Mouse (Mus musculus) forebrain, embryonic 14.5 days (tissue): ENCODE measurements at regions not wholly inside any gene's neighbourhood (a gene's known extent, or its start where the extent isn't known, plus 50 kb on each side); places are given as distances from the start of the nearest gene placed in this dataset.

ENCODE experiments used
- ATAC-seq: fragments of 200-750 bp; cut with Nextera tagmentation; 2 replicates; pipeline ENCODE4 v1.8.0; 2017; ENCODE audit warnings: mild to moderate bottlenecking, moderate library complexity
- DNase-seq: peaks from one replicate; pipeline ENCODE4 v3.0.0-alpha.2; 2015; ENCODE audit warnings: low spot score
- H3K27ac ChIP-seq: fragments of 300-500 bp; sonication (generic); 2 replicates; pipeline ENCODE4 v1.5.1; 2014; ENCODE audit warnings: low read depth, mild to moderate bottlenecking, control low read depth, low read length, moderate library complexity
- H3K27me3 ChIP-seq: fragments of 300-500 bp; sonication (generic); replicated peaks from 2 replicates; pipeline ENCODE4 v1.6.1; 2014; ENCODE audit warnings: low read length, control low read depth, mixed read lengths; ENCODE audit not compliant: control insufficient read depth, insufficient read depth
- H3K36me3 ChIP-seq: fragments of 300-500 bp; sonication (generic); 2 replicates; pipeline ENCODE4 v1.6.1; 2014; ENCODE audit warnings: low read length, control low read depth; ENCODE audit not compliant: control insufficient read depth, insufficient read depth
- H3K4me1 ChIP-seq: fragments of 300-500 bp; sonication (generic); 2 replicates; pipeline ENCODE4 v1.6.1; 2014; ENCODE audit warnings: antibody characterized with exemption, low read length, control low read depth; ENCODE audit not compliant: control insufficient read depth, insufficient read depth
- H3K4me2 ChIP-seq: fragments of 300-500 bp; sonication (generic); 2 replicates; pipeline ENCODE4 v1.6.1; 2014; ENCODE audit warnings: mild to moderate bottlenecking, control low read depth, low read length
- H3K4me3 ChIP-seq: fragments of 300-500 bp; sonication (generic); 2 replicates; pipeline ENCODE4 v1.5.1; 2014; ENCODE audit warnings: low read depth, low read length, control low read depth
- H3K9ac ChIP-seq: fragments of 300-500 bp; sonication (generic); 2 replicates; pipeline ENCODE4 v1.6.1; 2014; ENCODE audit warnings: mild to moderate bottlenecking, low read length, control low read depth, moderate library complexity
- H3K9me3 ChIP-seq: fragments of 300-500 bp; sonication (generic); replicated peaks from 2 replicates; pipeline ENCODE4 v1.6.1; 2016; ENCODE audit warnings: low read length, control low read depth, mixed read lengths; ENCODE audit not compliant: control insufficient read depth
- WGBS: fragments of 180-500 bp; shearing (Covaris S2); extraction: QIAGEN DNeasy Blood & Tissue Kit; methylation state at CpG from one replicate; pipeline ENCODE4 v1.1.7; 2014; 5-methylcytosine and 5-hydroxymethylcytosine counted together

- 86% methylated on average over 8 of the region's 8 CpGs for WGBS
- no peaks in the 10 kb centered on the region for H3K27me3 ChIP-seq
- H3K9me3 ChIP-seq: no peaks in the 10 kb centered on the region
- H3K27ac ChIP-seq: no peak overlapping the region
- H3K4me1 ChIP-seq: 0 out of 2 replicates have a peak, but pooled peaks cover 3% of the 10 kb centered on the region
- H3K4me3 ChIP-seq: no peak overlapping the region
- no peak for ATAC-seq
- H3K4me2 ChIP-seq: no peak overlapping the region
- H3K9ac ChIP-seq: no peak overlapping the region
- H3K36me3 ChIP-seq: no peaks in the 10 kb centered on the region
- DNase-seq: peak; percentile 46
These were observed 53.9 kb upstream of the Slc44a1 start for GRCm38 (mm10) chr4:53386309-53386708.

- 30% methylated on average over 6 of the region's 6 CpGs for WGBS
- Histone ChIP-seq H3K4me2 (no peak overlapping the region), H3K27me3 (no peaks in the 10 kb centered on the region), H3K9me3 (no peaks in the 10 kb centered on the region), H3K36me3 (no peaks in the 10 kb centered on the region), H3K9ac (no peak overlapping the region), H3K4me3 (no peak overlapping the region), H3K27ac (no peak overlapping the region), H3K4me1 (0 out of 2 replicates have a peak, but pooled peaks cover 4% of the 10 kb centered on the region)
- ATAC-seq: peak; percentile 77
- peak; percentile 91 for DNase-seq
These were observed 55.5 kb upstream of the Slc44a1 start for GRCm38 (mm10) chr4:53384761-53385160.

GRCm38 (mm10) chr4:53384104-53384503, 56.1 kb upstream of the Slc44a1 start:
- WGBS: 72% methylated on average over 6 of the region's 6 CpGs
- no peaks in the 10 kb centered on the region for H3K9me3 ChIP-seq

GRCm38 (mm10) chr4:53382012-53382411, 58.2 kb upstream of the Slc44a1 start:
- Histone ChIP-seq H3K9me3 (no peaks in the 10 kb centered on the region), H3K9ac (no peak overlapping the region), H3K27me3 (no peaks in the 10 kb centered on the region), H3K4me2 (no peak overlapping the region), H3K36me3 (no peaks in the 10 kb centered on the region), H3K4me1 (0 out of 2 replicates have a peak, but pooled peaks cover 4% of the 10 kb centered on the region), H3K27ac (no peak overlapping the region), H3K4me3 (no peak overlapping the region)
- no peak for DNase-seq
- ATAC-seq: no peak
- 62% methylated on average over 4 of the region's 4 CpGs for WGBS

More at GRCm38 (mm10) chr4:53384104-53384503, 56.1 kb upstream of the Slc44a1 start:
- no peak overlapping the region for H3K4me3 ChIP-seq
- no peak overlapping the region for H3K9ac ChIP-seq
- H3K27me3 ChIP-seq: no peaks in the 10 kb centered on the region
- ATAC-seq: no peak
- no peak overlapping the region for H3K4me2 ChIP-seq
- no peak for DNase-seq
- 0 out of 2 replicates have a peak, but pooled peaks cover 4% of the 10 kb centered on the region for H3K4me1 ChIP-seq
- no peak overlapping the region for H3K27ac ChIP-seq
- H3K36me3 ChIP-seq: no peaks in the 10 kb centered on the region

GRCm38 (mm10) chr4:53379855-53380254, 60.4 kb upstream of the Slc44a1 start:
- Histone ChIP-seq H3K4me2 (no peak overlapping the region), H3K27me3 (no peaks in the 10 kb centered on the region), H3K9me3 (no peaks in the 10 kb centered on the region), H3K9ac (no peak overlapping the region), H3K4me3 (no peak overlapping the region), H3K36me3 (no peaks in the 10 kb centered on the region), H3K27ac (no peak overlapping the region), H3K4me1 (0 out of 2 replicates have a peak, but pooled peaks cover 4% of the 10 kb centered on the region)
- WGBS: 88% methylated on average over 1 of the region's 1 CpGs
- no peak for ATAC-seq
- no peak for DNase-seq

- no peak overlapping the region for H3K4me2 ChIP-seq
- no peak overlapping the region for H3K4me3 ChIP-seq
- no peak overlapping the region for H3K27ac ChIP-seq
- no peaks in the 10 kb centered on the region for H3K27me3 ChIP-seq
- ATAC-seq (no peak; the same call in 1 of the 2 replicates), DNase-seq (peak; percentile 19)
- no peak overlapping the region for H3K9ac ChIP-seq
- no peaks in the 10 kb centered on the region for H3K9me3 ChIP-seq
- 0 out of 2 replicates have a peak, but pooled peaks cover 4% of the 10 kb centered on the region for H3K4me1 ChIP-seq
- H3K36me3 ChIP-seq: no peaks in the 10 kb centered on the region
- 57% methylated on average over 4 of the region's 4 CpGs for WGBS
These were observed 63.2 kb upstream of the Slc44a1 start for GRCm38 (mm10) chr4:53376995-53377394.

- ATAC-seq: no peak
These were observed 83.8 kb upstream of the Slc44a1 start for GRCm38 (mm10) chr4:53356374-53356773.

GRCm38 (mm10) chr4:53354961-53355360, 85.3 kb upstream of the Slc44a1 start:
- Histone ChIP-seq H3K36me3 (no peaks in the 10 kb centered on the region), H3K4me1 (no peaks in the 10 kb centered on the region; the same call in 1 of the 2 replicates), H3K27me3 (no peaks in the 10 kb centered on the region), H3K9me3 (no peaks in the 10 kb centered on the region), H3K27ac (no peak overlapping the region), H3K4me3 (no peak overlapping the region), H3K9ac (no peak overlapping the region), H3K4me2 (no peak overlapping the region)
- DNase-seq (peak; percentile 77), ATAC-seq (peak; percentile 66)
- WGBS: 19% methylated on average over 5 of the region's 5 CpGs

More at GRCm38 (mm10) chr4:53356374-53356773, 83.8 kb upstream of the Slc44a1 start:
- no peak overlapping the region for H3K4me3 ChIP-seq
- no peak overlapping the region for H3K27ac ChIP-seq
- no peak overlapping the region for H3K9ac ChIP-seq
- H3K9me3 ChIP-seq: no peaks in the 10 kb centered on the region
- DNase-seq: no peak
- no peak overlapping the region for H3K4me2 ChIP-seq
- 80% methylated on average over 2 of the region's 2 CpGs for WGBS
- H3K4me1 ChIP-seq: no peaks in the 10 kb centered on the region; the same call in 1 of the 2 replicates
- H3K36me3 ChIP-seq: no peaks in the 10 kb centered on the region
- H3K27me3 ChIP-seq: no peaks in the 10 kb centered on the region

GRCm38 (mm10) chr4:53353399-53354090, 86.7 kb upstream of the Slc44a1 start:
- ATAC-seq (no peak), DNase-seq (no peak)
- Histone ChIP-seq H3K4me1 (no peaks in the 10 kb centered on the region; the same call in 1 of the 2 replicates), H3K36me3 (no peaks in the 10 kb centered on the region), H3K9ac (no peak overlapping the region), H3K27me3 (no peaks in the 10 kb centered on the region), H3K9me3 (no peaks in the 10 kb centered on the region), H3K4me2 (no peak overlapping the region), H3K4me3 (no peak overlapping the region), H3K27ac (no peak overlapping the region)
- 55% methylated on average over 4 of the region's 4 CpGs for WGBS
